Mouse (Mus musculus): Measurements from ENCODE around the gene Anks1b.

GRCm38 (mm10) chr10:90657416-90658120 lies 784.3 kb downstream of the Anks1b start:
- TF ChIP-seq POLR2A (IDR thresholded peaks at IDR 0.05; ENCODE audit: low read depth, low read length), result no peak
- TF ChIP-seq CTCF (conservative IDR thresholded peaks at IDR 0.05; ENCODE audit: insufficient read depth, insufficient read length, low read depth, low read length), result no peak

All from kidney, adult 2 months (tissue).